Mouse (Mus musculus) MEL (cell line): ENCODE results near the gene Nucb1. TPM values are rescaled to one million over a fixed set of nuclear protein-coding genes. Genes with fewer than 3 reads are reported as not detected.

Source experiments
- DNase-seq: peaks from one replicate; pipeline ENCODE4 v3.0.0; 2011; ENCODE audit warnings: low read depth, low spot score
- H3K27ac ChIP-seq: 2 replicates; pipeline ENCODE4 v1.5.1; 2012; ENCODE audit warnings: low read depth, mild to moderate bottlenecking, control low read depth, low read length, moderate library complexity; ENCODE audit not compliant: control insufficient read depth
- H3K27me3 ChIP-seq, 2 experiments: fragments of 150-350 bp in 1 of 2; sonication (generic) in 1 of 2; 2 replicates each; pipeline ENCODE4 v1.6.1; 2012; ENCODE audit warnings: low read length in 2 of 2, mild to moderate bottlenecking in 2 of 2, improper control_type of control experiment in 1 of 2, moderate library complexity in 1 of 2; ENCODE audit not compliant: insufficient read depth in 2 of 2, control insufficient read depth in 1 of 2
- H3K36me3 ChIP-seq, 2 experiments: 2 replicates each; pipeline ENCODE4 v1.6.1; 2012 to 2014; ENCODE audit warnings: low read length in 2 of 2, improper control_type of control experiment in 1 of 2, inconsistent platforms in 1 of 2, mild to moderate bottlenecking in 1 of 2; ENCODE audit not compliant: insufficient read depth in 2 of 2, control insufficient read depth in 1 of 2
- H3K4me1 ChIP-seq, 2 experiments: fragments of 150-350 bp in 1 of 2; sonication (generic) in 1 of 2; 2 replicates each; pipeline ENCODE4 v1.6.1; 2012; ENCODE audit warnings: low read length in 2 of 2, improper control_type of control experiment in 1 of 2, mild to moderate bottlenecking in 1 of 2; ENCODE audit not compliant: insufficient read depth in 2 of 2, control insufficient read depth in 1 of 2
- H3K4me3 ChIP-seq, 2 experiments: fragments of 150-350 bp in 1 of 2; sonication (generic) in 1 of 2; 2 replicates each; pipeline ENCODE4 v1.5.1; 2012; ENCODE audit warnings: low read depth in 2 of 2, low read length in 2 of 2, mild to moderate bottlenecking in 2 of 2, moderate library complexity in 2 of 2, control low read depth in 1 of 2, improper control_type of control experiment in 1 of 2; ENCODE audit not compliant: control insufficient read depth in 1 of 2, insufficient read depth in 1 of 2
- H3K79me2 ChIP-seq: 2 replicates; pipeline ENCODE4 v1.6.1; 2012; ENCODE audit warnings: mild to moderate bottlenecking, low read length, moderate library complexity; ENCODE audit not compliant: control insufficient read depth, poor library complexity, insufficient read depth
- H3K9ac ChIP-seq: 2 replicates; pipeline ENCODE4 v1.6.1; 2012; ENCODE audit warnings: low read depth, mild to moderate bottlenecking, control low read depth, low read length, moderate library complexity; ENCODE audit not compliant: control insufficient read depth, poor library complexity, severe bottlenecking
- H3K9me3 ChIP-seq: fragments of 150-350 bp; sonication (generic); replicated peaks from 2 replicates; pipeline ENCODE4 v1.6.1; 2012; ENCODE audit warnings: mild to moderate bottlenecking, low read length, improper control_type of control experiment, moderate library complexity; ENCODE audit not compliant: insufficient read depth
- CHD1 ChIP-seq: IDR thresholded peaks from 2 replicates; pipeline ENCODE4 v1.6.1; 2012; ENCODE audit warnings: low read depth, mild to moderate bottlenecking, inconsistent platforms, low read length, improper control_type of control experiment
- CHD2 ChIP-seq: IDR thresholded peaks from 2 replicates; pipeline ENCODE4 v1.6.1; 2011; ENCODE audit warnings: low read length, improper control_type of control experiment
- CTCF ChIP-seq, 3 experiments: IDR thresholded peaks in 2 of 3; conservative IDR thresholded peaks in 1 of 3; 2 replicates each; pipeline ENCODE4 v1.5.1; 2011 to 2012; ENCODE audit warnings: low read length in 3 of 3, low read depth in 2 of 3, mild to moderate bottlenecking in 2 of 3, improper control_type of control experiment in 1 of 3, inconsistent platforms in 1 of 3, mixed read lengths in 1 of 3, moderate library complexity in 1 of 3; ENCODE audit not compliant: control insufficient read depth in 1 of 3, insufficient read depth in 1 of 3, poor library complexity in 1 of 3, severe bottlenecking in 1 of 3
- E2F4 ChIP-seq: IDR thresholded peaks from 2 replicates; pipeline ENCODE4 v1.6.1; 2011; ENCODE audit warnings: low read depth, low read length, improper control_type of control experiment, borderline replicate concordance
- ELF1 ChIP-seq: IDR thresholded peaks from 2 replicates; pipeline ENCODE4 v1.6.1; 2014; ENCODE audit warnings: low read depth, mild to moderate bottlenecking, inconsistent platforms, low read length, improper control_type of control experiment, moderate library complexity
- EP300 ChIP-seq, 2 experiments: IDR thresholded peaks; 2 replicates each; pipeline ENCODE4 v1.6.1; 2011; ENCODE audit warnings: improper control_type of control experiment in 2 of 2, low read length in 2 of 2, low read depth in 1 of 2, mild to moderate bottlenecking in 1 of 2
- ETS1 ChIP-seq: IDR thresholded peaks from 2 replicates; pipeline ENCODE4 v1.6.1; 2012; ENCODE audit warnings: low read depth, mild to moderate bottlenecking, inconsistent platforms, low read length, improper control_type of control experiment, moderate library complexity
- GABPA ChIP-seq: IDR thresholded peaks from 2 replicates; pipeline ENCODE4 v1.6.1; 2012; ENCODE audit warnings: low read depth, mild to moderate bottlenecking, inconsistent platforms, low read length, improper control_type of control experiment, moderate library complexity
- GATA1 ChIP-seq: IDR thresholded peaks from 2 replicates; pipeline ENCODE4 v1.6.1; 2011; ENCODE audit warnings: low read depth, low read length, improper control_type of control experiment
- HCFC1 ChIP-seq: IDR thresholded peaks from 2 replicates; pipeline ENCODE4 v1.6.1; 2012; ENCODE audit warnings: low read depth, mild to moderate bottlenecking, inconsistent platforms, low read length, improper control_type of control experiment, moderate library complexity
- JUND ChIP-seq: IDR thresholded peaks from 2 replicates; pipeline ENCODE4 v1.6.1; 2011; ENCODE audit warnings: low read depth, mild to moderate bottlenecking, improper control_type of control experiment, low read length
- KAT2A ChIP-seq: conservative IDR thresholded peaks from 2 replicates; pipeline ENCODE4 v1.6.1; 2012; ENCODE audit warnings: low read depth, low read length, improper control_type of control experiment, inconsistent platforms
- MAFK ChIP-seq: IDR thresholded peaks from 2 replicates; pipeline ENCODE4 v1.6.1; 2011; ENCODE audit warnings: low read depth, mild to moderate bottlenecking, low read length, improper control_type of control experiment, borderline replicate concordance
- MAX ChIP-seq: IDR thresholded peaks from 2 replicates; pipeline ENCODE4 v1.6.1; 2011; ENCODE audit warnings: low read length, improper control_type of control experiment
- MEF2A ChIP-seq: IDR thresholded peaks from 2 replicates; pipeline ENCODE4 v1.6.1; 2014; ENCODE audit warnings: low read depth, mild to moderate bottlenecking, inconsistent platforms, low read length, improper control_type of control experiment; ENCODE audit not compliant: poor library complexity, insufficient replicate concordance, severe bottlenecking; ENCODE audit errors: extremely low read depth
- MXI1 ChIP-seq: IDR thresholded peaks from 2 replicates; pipeline ENCODE4 v1.6.1; 2011; ENCODE audit warnings: mild to moderate bottlenecking, low read depth, low read length, improper control_type of control experiment
- MYB ChIP-seq: IDR thresholded peaks from 2 replicates; pipeline ENCODE4 v1.6.1; 2011; ENCODE audit warnings: mild to moderate bottlenecking, low read depth, low read length, improper control_type of control experiment
- MYC ChIP-seq: IDR thresholded peaks from 2 replicates; pipeline ENCODE4 v1.6.1; 2011; ENCODE audit warnings: low read depth, mild to moderate bottlenecking, low read length, improper control_type of control experiment, moderate library complexity
- NRF1 ChIP-seq: IDR thresholded peaks from 2 replicates; pipeline ENCODE4 v1.6.1; 2014; ENCODE audit warnings: low read depth, mild to moderate bottlenecking, inconsistent platforms, low read length, improper control_type of control experiment, moderate library complexity; ENCODE audit not compliant: poor library complexity, insufficient read depth, severe bottlenecking
- POLR2A ChIP-seq, 2 experiments: IDR thresholded peaks; 2 replicates each; pipeline ENCODE4 v1.6.1; 2011 to 2012; ENCODE audit warnings: low read length in 2 of 2, mild to moderate bottlenecking in 2 of 2, control low read depth in 1 of 2, improper control_type of control experiment in 1 of 2, low read depth in 1 of 2, moderate library complexity in 1 of 2; ENCODE audit not compliant: control insufficient read depth in 1 of 2, insufficient read depth in 1 of 2, poor library complexity in 1 of 2
- POLR2AphosphoS2 ChIP-seq: IDR thresholded peaks from 2 replicates; pipeline ENCODE4 v1.6.1; 2011; ENCODE audit warnings: low read length, improper control_type of control experiment
- POLR2AphosphoS5 ChIP-seq: IDR thresholded peaks from 2 replicates; pipeline ENCODE4 v1.6.1; 2012; ENCODE audit warnings: low read depth, borderline replicate concordance, mild to moderate bottlenecking, inconsistent platforms, low read length, moderate library complexity, mixed read lengths
- RAD21 ChIP-seq: IDR thresholded peaks from 2 replicates; pipeline ENCODE4 v1.6.1; 2011; ENCODE audit warnings: mild to moderate bottlenecking, low read depth, low read length, improper control_type of control experiment
- RCOR1 ChIP-seq: IDR thresholded peaks from 2 replicates; pipeline ENCODE4 v1.6.1; 2012; ENCODE audit warnings: low read depth, mild to moderate bottlenecking, inconsistent platforms, low read length, improper control_type of control experiment
- SIN3A ChIP-seq: IDR thresholded peaks from 2 replicates; pipeline ENCODE4 v1.6.1; 2012; ENCODE audit warnings: low read length, improper control_type of control experiment, inconsistent platforms
- SMC3 ChIP-seq: IDR thresholded peaks from 2 replicates; pipeline ENCODE4 v1.6.1; 2011; ENCODE audit warnings: low read depth, low read length, improper control_type of control experiment
- TAL1 ChIP-seq: IDR thresholded peaks from 2 replicates; pipeline ENCODE4 v1.6.1; 2012; ENCODE audit warnings: mild to moderate bottlenecking, inconsistent platforms, low read length, moderate library complexity, mixed read lengths
- TBP ChIP-seq: IDR thresholded peaks from 2 replicates; pipeline ENCODE4 v1.8.0; 2011; ENCODE audit warnings: low read depth, low read length, improper control_type of control experiment
- TCF12 ChIP-seq: IDR thresholded peaks from 2 replicates; pipeline ENCODE4 v1.6.1; 2014; ENCODE audit warnings: low read depth, mild to moderate bottlenecking, inconsistent platforms, low read length, improper control_type of control experiment, moderate library complexity
- UBTF ChIP-seq: IDR thresholded peaks from 2 replicates; pipeline ENCODE4 v1.6.1; 2012; ENCODE audit warnings: low read depth, mild to moderate bottlenecking, inconsistent platforms, low read length, improper control_type of control experiment, moderate library complexity, borderline replicate concordance; ENCODE audit not compliant: insufficient read depth
- USF1 ChIP-seq: IDR thresholded peaks from 2 replicates; pipeline ENCODE4 v1.6.1; 2014; ENCODE audit warnings: low read depth, mild to moderate bottlenecking, inconsistent platforms, low read length, improper control_type of control experiment, moderate library complexity
- USF2 ChIP-seq, 2 experiments: IDR thresholded peaks; 2 replicates each; pipeline ENCODE4 v1.6.1; 2011 to 2012; ENCODE audit warnings: improper control_type of control experiment in 2 of 2, low read length in 2 of 2, borderline replicate concordance in 1 of 2, inconsistent platforms in 1 of 2, low read depth in 1 of 2, mild to moderate bottlenecking in 1 of 2; ENCODE audit not compliant: insufficient read depth in 1 of 2
- ZKSCAN1 ChIP-seq: IDR thresholded peaks from 2 replicates; pipeline ENCODE4 v1.6.1; 2012; ENCODE audit warnings: low read depth, mild to moderate bottlenecking, inconsistent platforms, low read length, improper control_type of control experiment, moderate library complexity
- ZMIZ1 ChIP-seq: IDR thresholded peaks from 2 replicates; pipeline ENCODE4 v1.6.1; 2012; ENCODE audit warnings: low read depth, mild to moderate bottlenecking, inconsistent platforms, low read length, improper control_type of control experiment, moderate library complexity
- ZNF384 ChIP-seq: IDR thresholded peaks from 2 replicates; pipeline ENCODE4 v1.6.1; 2012; ENCODE audit warnings: low read depth, mild to moderate bottlenecking, inconsistent platforms, low read length, improper control_type of control experiment
- polyA plus RNA-seq, 2 experiments: library from polyadenylated mRNA; stranded (reverse) in 1 of 2; unstranded in 1 of 2; fragments of >175 nt in 1 of 2; fragments of >200 nt in 1 of 2; gene quantifications; 2 replicates each; pipeline versions ENCODE4 v1.2.1 to v1.2.4; 2012; ENCODE audit warnings: low replicate concordance in 2 of 2, low read depth in 1 of 2; ENCODE audit not compliant: insufficient read length in 2 of 2, insufficient read depth in 1 of 2, missing spikeins in 1 of 2
- total RNA-seq: library from RNA; depleted of rRNA; stranded (reverse); fragments of 300-350 nt; gene quantifications from 2 replicates; pipeline ENCODE4 v1.2.3, GENCODE M21; 2012

The Nucb1 gene
- total and polyA plus RNA-seq, 3 experiments = 92.3 to 343 (median 196) TPM

DNA sequence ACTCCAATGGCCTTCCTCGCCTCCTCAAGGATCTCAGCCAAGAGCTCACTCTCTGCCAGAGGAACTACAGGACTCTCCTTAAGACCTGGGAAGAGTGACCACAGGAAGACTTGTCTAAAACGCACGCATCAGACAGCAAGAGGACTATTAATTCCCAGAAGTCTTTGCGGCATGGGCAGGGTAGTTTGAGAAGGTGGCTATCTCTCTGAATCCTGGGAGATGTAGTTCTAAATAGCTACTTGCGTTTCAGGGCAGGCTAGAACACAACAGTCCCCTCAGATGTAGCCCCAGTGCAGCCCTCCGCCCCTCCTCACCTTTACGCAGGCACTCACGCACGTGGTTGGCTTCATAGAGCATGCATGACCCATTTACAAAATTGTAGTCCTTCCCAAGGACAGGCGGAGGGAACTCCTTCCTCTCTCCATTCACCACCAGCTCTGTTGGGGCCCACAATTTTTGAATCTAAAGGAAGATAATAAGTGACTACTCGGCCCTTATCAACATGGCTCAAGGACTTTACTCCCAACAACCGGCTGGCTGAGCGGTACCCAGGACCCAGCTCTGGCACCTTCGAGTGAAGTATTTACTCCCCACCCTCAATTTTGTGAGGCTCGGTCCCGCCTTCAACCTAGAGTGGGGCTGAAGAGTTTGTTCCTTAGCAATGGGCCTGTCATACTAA, 34.8 kb downstream of the Nucb1 start:
- Histone ChIP-seq H3K4me3 (peak overlapping the region; percentile 70 to 76), H3K27ac (peak overlapping the region; percentile 67), H3K9me3 (no peaks in the 10 kb centered on the region), H3K27me3 (no peaks in the 10 kb centered on the region), H3K36me3 (peaks cover 0 to 13% of the 10 kb centered on the region in 2 experiments; a peak in 2 of 4 replicates), H3K4me1 (peaks cover 5 to 25% of the 10 kb centered on the region in 2 experiments; a peak in 3 of 4 replicates), H3K9ac (peak overlapping the region; percentile 72), H3K79me2 (peaks cover 3% of the 10 kb centered on the region; the same call in 1 of the 2 replicates)
- peak; percentile 91 for DNase-seq
- peak; percentile 38; the same call in 1 of the 2 replicates for TF ChIP-seq USF1
- TF ChIP-seq ETS1 = no peak; the same call in 1 of the 2 replicates
- TF ChIP-seq CHD1 = no peak
- TF ChIP-seq TBP = peak; percentile 89
- no peak for TF ChIP-seq USF2 (IDR thresholded peaks at IDR 0.05; ENCODE audit: borderline replicate concordance in 1 of 2, insufficient read depth in 1 of 2, low read depth in 1 of 2, low read length in 2 of 2)
- TF ChIP-seq CTCF (IDR thresholded peaks at IDR 0.05 in 2 of 3, conservative IDR thresholded peaks at IDR 0.05 in 1 of 3; ENCODE audit: control insufficient read depth in 1 of 3, insufficient read depth in 1 of 3, low read depth in 2 of 3, low read length in 3 of 3, poor library complexity in 1 of 3, severe bottlenecking in 1 of 3) = no peak
- TF ChIP-seq SMC3 = no peak
- no peak for TF ChIP-seq CHD2
- peak; percentile 28; the same call in 1 of the 2 replicates for TF ChIP-seq TCF12
- TF ChIP-seq EP300 (IDR thresholded peaks at IDR 0.05; ENCODE audit: low read depth in 1 of 2, low read length in 2 of 2) = 0 out of 4 replicates have a peak, but pooled peaks of 1 of the 2 experiments have one; percentile 8
- 0 out of 2 replicates have a peak, but pooled peaks have one; percentile 12 for TF ChIP-seq ZNF384
- no peak for TF ChIP-seq GABPA
- peak; percentile 97 for TF ChIP-seq HCFC1
- TF ChIP-seq MAX = peak; percentile 68
- TF ChIP-seq MEF2A = no peak
- TF ChIP-seq MYB = no peak
- TF ChIP-seq KAT2A = peak; percentile 77
- 0 out of 2 replicates have a peak, but pooled peaks have one; percentile 13 for TF ChIP-seq NRF1
- peak; percentile 89 for TF ChIP-seq POLR2AphosphoS2
- no peak for TF ChIP-seq E2F4
- TF ChIP-seq RCOR1 = no peak
- TF ChIP-seq MYC = no peak; the same call in 1 of the 2 replicates
- peak; percentile 59 to 88; a peak in 3 of 4 replicates for TF ChIP-seq POLR2A (IDR thresholded peaks at IDR 0.05; ENCODE audit: control insufficient read depth in 1 of 2, insufficient read depth in 1 of 2, low read depth in 1 of 2, low read length in 2 of 2, poor library complexity in 1 of 2)
- no peak for TF ChIP-seq RAD21
- no peak; the same call in 1 of the 2 replicates for TF ChIP-seq ZMIZ1
- no peak for TF ChIP-seq MAFK
- TF ChIP-seq POLR2AphosphoS5 = no peak
- peak; percentile 84 for TF ChIP-seq SIN3A
- peak; percentile 73 for TF ChIP-seq MXI1
- TF ChIP-seq ZKSCAN1 = no peak
- TF ChIP-seq TAL1 = no peak
- TF ChIP-seq UBTF = no peak
- no peak; the same call in 1 of the 2 replicates for TF ChIP-seq GATA1
- no peak for TF ChIP-seq JUND
- no peak; the same call in 1 of the 2 replicates for TF ChIP-seq ELF1
